Mouse (Mus musculus) heart, embryonic 16.5 days (tissue): ENCODE data around the gene Rd3. TPM values are rescaled to one million over a fixed set of nuclear protein-coding genes. Genes with fewer than 3 reads are reported as not detected.

ENCODE experiments used
- ATAC-seq: fragments of 200-750 bp; cut with Nextera tagmentation; replicated peaks from 2 replicates; pipeline ENCODE4 v1.8.0; 2017; ENCODE audit warnings: moderate number of reproducible peaks; ENCODE audit not compliant: insufficient read depth, low FRiP score; ENCODE audit errors: extremely low read depth
- H3K27ac ChIP-seq: fragments of 300-500 bp; sonication (generic); 2 replicates; pipeline ENCODE4 v1.5.1; 2014; ENCODE audit warnings: mild to moderate bottlenecking, low read length, control low read depth, moderate library complexity
- H3K27me3 ChIP-seq: fragments of 300-500 bp; sonication (generic); 2 replicates; pipeline ENCODE4 v1.6.1; 2014; ENCODE audit warnings: low read length, mixed read lengths; ENCODE audit not compliant: control insufficient read depth, insufficient read depth
- H3K36me3 ChIP-seq: fragments of 300-500 bp; sonication (generic); 2 replicates; pipeline ENCODE4 v1.6.1; 2014; ENCODE audit not compliant: control insufficient read depth, insufficient read depth
- H3K4me1 ChIP-seq: fragments of 300-500 bp; sonication (generic); 2 replicates; pipeline ENCODE4 v1.6.1; 2014; ENCODE audit warnings: low read length, mixed read lengths; ENCODE audit not compliant: control insufficient read depth, insufficient read depth
- H3K4me2 ChIP-seq: fragments of 300-500 bp; sonication (generic); 2 replicates; pipeline ENCODE4 v1.6.1; 2014; ENCODE audit warnings: low read depth, mild to moderate bottlenecking, control low read depth, low read length
- H3K4me3 ChIP-seq: fragments of 300-500 bp; sonication (generic); 2 replicates; pipeline ENCODE4 v1.5.1; 2014; ENCODE audit warnings: mild to moderate bottlenecking, control low read depth, low read length
- H3K9ac ChIP-seq: fragments of 300-500 bp; sonication (generic); 2 replicates; pipeline ENCODE4 v1.6.1; 2014; ENCODE audit warnings: low read length, control low read depth
- H3K9me3 ChIP-seq: fragments of 300-500 bp; sonication (generic); replicated peaks from 2 replicates; pipeline ENCODE4 v1.6.1; 2016; ENCODE audit warnings: low read length; ENCODE audit not compliant: control insufficient read depth
- WGBS: fragments of 180-500 bp; shearing (Covaris S2); extraction: QIAGEN DNeasy Blood & Tissue Kit; methylation state at CpG from one replicate; pipeline ENCODE4 v1.1.7; 2014; 5-methylcytosine and 5-hydroxymethylcytosine counted together
- polyA plus RNA-seq: library from polyadenylated mRNA; unstranded; fragments of >200 nt; fragmentation: Nextera tagmentation; extraction: Ambion mirVana; gene quantifications from 2 replicates; pipeline ENCODE4 v1.2.1, GENCODE M21; 2015

Gene Rd3
- polyA plus RNA-seq, 1 experiment from 2014 or later: 5.9 TPM

DNA sequence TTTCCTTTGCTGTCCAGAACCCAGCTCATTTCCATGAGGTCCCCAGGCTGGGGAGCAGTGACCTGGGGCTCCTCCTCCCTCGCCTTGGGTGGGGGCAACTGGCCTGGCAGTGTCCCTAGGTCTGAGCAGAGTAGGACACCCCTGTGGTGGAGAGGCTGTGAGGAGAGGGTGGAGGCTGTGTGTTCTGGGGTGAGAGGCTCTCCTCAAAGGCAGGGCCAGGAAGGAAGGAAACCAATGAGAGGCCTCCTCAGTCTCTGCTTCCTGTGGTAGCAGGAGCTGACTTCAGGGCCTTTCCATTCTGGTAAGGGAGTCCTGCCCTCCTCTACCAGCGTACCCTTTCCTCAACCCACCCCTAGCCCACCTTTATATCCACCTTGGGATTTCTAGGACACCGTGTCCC lies 20.9 kb upstream of the Rd3 start:
- ATAC-seq: peak; percentile 61
- H3K4me3 ChIP-seq: no peak overlapping the region
- 0 out of 2 replicates have a peak overlapping the region, but pooled peaks have one; percentile 12 for H3K9ac ChIP-seq
- no peaks in the 10 kb centered on the region for H3K27me3 ChIP-seq
- peak overlapping the region; percentile 77 for H3K27ac ChIP-seq
- H3K4me1 ChIP-seq: peaks cover 4% of the 10 kb centered on the region; the same call in 1 of the 2 replicates
- H3K4me2 ChIP-seq: peak overlapping the region; percentile 17
- WGBS: 63% methylated on average over 3 of the region's 3 CpGs
- no peaks in the 10 kb centered on the region for H3K36me3 ChIP-seq
- H3K9me3 ChIP-seq: no peaks in the 10 kb centered on the region

DNA sequence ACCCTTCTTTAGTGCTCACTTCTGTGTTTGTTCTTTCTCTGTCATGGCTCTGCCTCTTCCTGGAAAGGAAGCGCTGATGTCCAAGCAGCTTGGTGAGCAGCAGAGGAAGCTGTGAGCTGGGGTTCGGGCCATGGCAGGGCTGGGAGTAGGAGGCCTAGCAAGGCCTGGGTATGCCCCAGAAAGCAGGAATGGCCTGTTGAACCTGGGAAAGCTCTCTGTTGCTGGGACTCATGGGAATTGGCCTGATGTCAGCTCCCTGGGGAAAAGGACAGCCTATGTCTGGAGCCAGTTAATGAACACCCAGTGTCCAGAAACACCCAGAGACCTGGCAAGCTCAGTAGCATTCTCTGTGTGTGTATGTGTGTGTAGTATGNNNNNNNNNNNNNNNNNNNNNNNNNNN lies 20.3 kb upstream of the Rd3 start:
- 82% methylated on average over 2 of the region's 2 CpGs for WGBS

DNA sequence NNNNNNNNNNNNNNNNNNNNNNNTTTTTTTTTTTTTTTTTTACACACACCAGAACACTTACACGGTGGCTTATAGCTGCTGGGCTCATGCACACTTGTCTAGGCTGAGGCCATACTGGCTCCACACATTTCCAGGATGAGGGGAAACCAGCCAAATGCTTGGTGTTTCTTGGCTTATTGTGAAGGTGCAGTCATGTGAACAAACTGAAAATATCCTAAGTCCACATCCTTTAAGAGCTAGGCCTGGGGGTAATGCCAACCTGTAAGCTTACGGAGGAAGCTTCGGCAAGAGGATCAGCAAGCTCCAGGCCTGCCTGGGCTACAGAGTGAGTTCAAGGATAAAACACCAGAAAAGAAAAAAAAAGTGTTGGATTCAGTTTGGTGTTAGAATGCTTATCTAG lies 19.8 kb upstream of the Rd3 start:
- H3K27me3 ChIP-seq: no peaks in the 10 kb centered on the region

More for the DNA sequence above, 20.3 kb upstream of the Rd3 start:
- ATAC-seq: no peak
- H3K4me1 ChIP-seq: peaks cover 4% of the 10 kb centered on the region; the same call in 1 of the 2 replicates
- no peaks in the 10 kb centered on the region for H3K36me3 ChIP-seq
- H3K4me2 ChIP-seq: peak overlapping the region; percentile 17
- no peaks in the 10 kb centered on the region for H3K9me3 ChIP-seq
- H3K4me3 ChIP-seq: no peak overlapping the region
- H3K27me3 ChIP-seq: no peaks in the 10 kb centered on the region
- peak overlapping the region; percentile 77 for H3K27ac ChIP-seq
- H3K9ac ChIP-seq: 0 out of 2 replicates have a peak overlapping the region, but pooled peaks have one; percentile 12

DNA sequence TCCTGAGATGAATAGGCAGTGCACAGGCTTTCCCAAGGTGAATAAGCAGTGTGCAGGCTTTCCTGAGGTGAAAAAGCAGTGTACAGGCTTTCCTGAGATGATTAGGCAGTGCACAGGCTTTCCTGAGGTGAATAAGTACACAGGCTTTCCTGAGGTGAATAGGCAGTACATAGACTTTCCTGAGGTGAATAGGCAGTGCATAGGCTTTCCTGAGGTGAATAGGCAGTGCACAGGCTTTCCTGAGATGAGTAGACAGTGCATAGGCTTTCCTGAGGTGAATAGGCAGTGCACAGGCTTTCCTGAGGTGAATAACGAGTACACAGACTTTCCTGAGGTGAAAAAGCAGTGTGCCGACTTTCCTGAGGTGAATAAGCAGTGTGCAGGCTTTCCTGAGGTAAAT lies 16.2 kb upstream of the Rd3 start:
- H3K9ac ChIP-seq: no peak overlapping the region
- ATAC-seq: no peak
- no peaks in the 10 kb centered on the region for H3K9me3 ChIP-seq
- no peaks in the 10 kb centered on the region for H3K27me3 ChIP-seq
- H3K4me3 ChIP-seq: no peak overlapping the region
- H3K36me3 ChIP-seq: no peaks in the 10 kb centered on the region
- no peaks in the 10 kb centered on the region for H3K4me1 ChIP-seq
- no peak overlapping the region for H3K27ac ChIP-seq
- 45% methylated on average over 2 of the region's 2 CpGs for WGBS
- H3K4me2 ChIP-seq: no peak overlapping the region

More for the DNA sequence above, 19.8 kb upstream of the Rd3 start:
- ATAC-seq: no peak
- H3K9me3 ChIP-seq: no peaks in the 10 kb centered on the region
- H3K9ac ChIP-seq: no peak overlapping the region
- H3K27ac ChIP-seq: no peak overlapping the region
- H3K36me3 ChIP-seq: no peaks in the 10 kb centered on the region
- 78% methylated on average over 3 of the region's 3 CpGs for WGBS
- no peak overlapping the region for H3K4me3 ChIP-seq
- H3K4me1 ChIP-seq: peaks cover 4% of the 10 kb centered on the region; the same call in 1 of the 2 replicates
- H3K4me2 ChIP-seq: peak overlapping the region; percentile 17; the same call in 1 of the 2 replicates

DNA sequence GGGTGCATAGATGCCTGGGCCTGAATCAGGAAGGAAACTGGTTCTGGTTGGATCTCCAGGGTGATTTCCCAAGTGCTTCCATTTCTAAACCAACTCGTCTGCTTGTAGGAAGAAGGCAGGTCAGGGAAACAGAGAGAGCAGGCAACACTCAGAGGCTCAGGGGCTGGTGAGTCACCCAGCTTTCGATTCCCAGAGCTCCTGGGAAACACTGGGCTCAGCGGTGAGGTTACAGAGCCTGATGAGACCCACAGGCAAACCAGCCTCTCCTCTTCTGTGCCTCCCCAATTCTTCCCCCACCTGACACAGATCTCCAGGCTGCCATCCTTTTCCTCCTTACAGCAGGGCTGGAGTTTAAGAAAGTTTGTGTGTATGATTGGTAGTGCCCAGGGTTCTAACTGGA lies 13.8 kb upstream of the Rd3 start:
- no peak for ATAC-seq
- WGBS: 71% methylated on average over 3 of the region's 3 CpGs
- H3K27me3 ChIP-seq: no peaks in the 10 kb centered on the region

DNA sequence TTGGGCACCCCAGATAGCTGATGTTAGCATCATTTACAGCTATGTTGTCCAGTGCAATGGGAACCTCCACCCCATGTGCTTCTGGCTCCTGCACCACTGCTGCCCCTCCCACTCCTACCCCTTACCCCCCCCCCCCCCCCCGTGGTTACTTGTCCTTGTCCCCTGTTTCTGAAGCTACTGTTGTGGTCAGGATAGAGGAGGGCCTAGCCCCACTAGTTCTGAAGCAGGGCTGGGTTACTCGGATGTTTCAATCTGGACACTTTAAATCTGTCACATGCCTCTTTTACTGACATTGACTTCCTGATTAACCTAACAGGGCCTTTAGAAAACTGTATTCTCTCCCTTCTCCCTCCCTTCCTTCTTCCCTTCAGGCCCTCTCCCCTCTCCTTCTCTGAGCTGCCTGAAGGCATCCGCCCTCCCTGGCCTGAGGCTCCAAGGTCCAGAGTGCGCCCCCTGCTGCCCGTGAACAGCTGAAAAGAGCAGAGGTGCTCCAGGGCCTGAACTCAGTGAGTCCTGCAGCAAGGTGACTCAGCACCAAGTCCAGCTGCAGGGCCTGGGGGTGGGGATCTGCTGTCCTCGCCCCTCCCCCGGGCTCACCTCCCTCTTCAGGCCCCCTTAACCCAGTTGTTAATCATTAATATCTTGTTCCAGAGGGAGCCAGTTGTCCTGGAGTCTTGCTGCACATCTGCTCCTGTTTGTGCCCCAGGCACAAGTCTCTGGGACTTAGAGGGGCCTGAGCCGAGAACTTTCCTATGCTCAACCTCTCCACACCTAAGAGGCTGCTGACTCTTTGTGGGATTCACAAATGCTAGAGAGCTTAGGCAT lies 13.0 kb upstream of the Rd3 start:
- Histone ChIP-seq H3K4me2 (no peak overlapping the region), H3K27me3 (no peaks in the 10 kb centered on the region), H3K36me3 (no peaks in the 10 kb centered on the region), H3K4me1 (no peaks in the 10 kb centered on the region), H3K9ac (no peak overlapping the region), H3K4me3 (no peak overlapping the region), H3K9me3 (no peaks in the 10 kb centered on the region), H3K27ac (no peak overlapping the region)
- WGBS: 31% methylated on average over 7 of the region's 8 CpGs
- peak; percentile 75 for ATAC-seq

More for the DNA sequence above, 13.8 kb upstream of the Rd3 start:
- H3K9me3 ChIP-seq: no peaks in the 10 kb centered on the region
- H3K4me1 ChIP-seq: no peaks in the 10 kb centered on the region
- H3K9ac ChIP-seq: no peak overlapping the region
- H3K4me2 ChIP-seq: no peak overlapping the region
- no peaks in the 10 kb centered on the region for H3K36me3 ChIP-seq
- H3K4me3 ChIP-seq: no peak overlapping the region
- no peak overlapping the region for H3K27ac ChIP-seq

DNA sequence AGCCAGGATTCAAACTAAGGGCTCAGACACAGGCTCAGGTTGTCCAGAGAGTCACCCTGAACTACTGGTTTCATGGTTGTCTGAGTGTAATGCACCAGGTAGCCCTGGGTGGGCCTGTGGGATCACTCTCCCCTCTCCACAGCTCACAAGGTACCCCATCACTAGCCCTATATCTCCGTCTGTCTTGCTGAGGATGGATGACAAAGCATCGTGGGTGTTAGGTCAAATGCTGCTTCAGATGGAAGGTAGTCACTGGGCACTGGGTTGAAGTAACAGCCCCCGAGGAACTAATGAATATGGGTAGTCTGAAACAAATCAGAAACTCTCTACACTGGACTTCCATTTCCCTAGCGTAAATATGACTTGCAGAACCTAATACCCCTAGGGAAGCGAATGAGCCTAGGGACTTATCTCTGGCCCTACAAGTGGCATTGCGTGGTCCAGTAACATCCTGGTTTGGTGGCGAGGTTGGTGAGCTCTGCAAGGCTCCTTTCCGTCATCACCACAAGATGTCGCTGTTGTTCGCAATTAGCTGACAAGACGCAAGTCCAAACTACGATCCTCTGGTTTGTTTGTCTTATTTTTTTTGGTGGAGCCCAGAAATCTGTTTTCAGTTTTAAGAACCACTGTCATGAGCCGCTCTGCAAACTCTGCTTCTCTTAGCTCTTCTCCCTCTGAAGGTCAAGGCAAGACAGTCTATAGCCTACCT lies 12.2 kb upstream of the Rd3 start:
- Histone ChIP-seq H3K27me3 (no peaks in the 10 kb centered on the region), H3K9me3 (no peaks in the 10 kb centered on the region), H3K4me3 (no peak overlapping the region), H3K4me1 (no peaks in the 10 kb centered on the region), H3K9ac (no peak overlapping the region), H3K27ac (no peak overlapping the region), H3K36me3 (no peaks in the 10 kb centered on the region), H3K4me2 (peak overlapping the region; percentile 42)
- 14% methylated on average over 13 of the region's 13 CpGs for WGBS
- ATAC-seq: 0 out of 2 replicates have a peak, but pooled peaks have one; percentile 46

DNA sequence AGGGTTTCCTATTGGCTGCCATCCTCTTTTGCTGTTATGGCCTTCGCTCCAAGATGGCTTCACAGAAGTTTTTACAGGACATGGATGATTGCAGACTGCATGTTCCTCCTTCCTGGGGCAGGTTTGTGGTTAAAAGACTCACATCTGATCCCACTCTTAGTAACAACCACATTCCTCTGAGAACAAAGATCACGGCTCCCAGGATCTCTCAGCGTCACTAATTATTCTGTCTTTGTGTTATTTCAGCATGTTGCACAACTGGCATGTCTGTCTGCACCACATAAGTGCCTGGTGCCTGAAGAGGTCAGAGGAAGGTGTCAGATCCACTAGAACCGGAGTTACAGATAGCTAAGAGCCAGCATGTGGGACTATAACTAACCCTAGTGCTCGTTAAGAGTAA lies 7.2 kb upstream of the Rd3 start:
- no peaks in the 10 kb centered on the region for H3K4me1 ChIP-seq
- no peak for ATAC-seq
- no peak overlapping the region for H3K9ac ChIP-seq
- no peak overlapping the region for H3K4me2 ChIP-seq
- no peaks in the 10 kb centered on the region for H3K36me3 ChIP-seq
- no peaks in the 10 kb centered on the region for H3K9me3 ChIP-seq
- no peak overlapping the region for H3K27ac ChIP-seq
- 63% methylated on average over 5 of the region's 5 CpGs for WGBS
- H3K27me3 ChIP-seq: no peaks in the 10 kb centered on the region
- H3K4me3 ChIP-seq: no peak overlapping the region
